Mouse (Mus musculus) intestine, embryonic 14.5 days (tissue): ENCODE measurements at regions not wholly inside any gene's neighbourhood (a gene's known extent, or its start where the extent isn't known, plus 50 kb on each side); places are given as distances from the start of the nearest gene placed in this dataset.

ENCODE experiments used
- ATAC-seq: fragments of 200-750 bp; cut with Nextera tagmentation; replicated peaks from 2 replicates; pipeline ENCODE4 v1.8.0; 2017; ENCODE audit warnings: low read depth, moderate number of reproducible peaks, moderate TSS enrichment, moderate library complexity; ENCODE audit not compliant: low FRiP score, low TSS enrichment
- DNase-seq: peaks from one replicate; pipeline ENCODE4 v3.0.0-alpha.2; 2018; ENCODE audit warnings: low spot score
- H3K27ac ChIP-seq: fragments of 300-500 bp; sonication (generic); 2 replicates; pipeline ENCODE4 v1.5.1; 2014; ENCODE audit warnings: low read depth, mild to moderate bottlenecking, control low read depth
- H3K27me3 ChIP-seq: fragments of 300-500 bp; sonication (generic); replicated peaks from 2 replicates; pipeline ENCODE4 v1.6.1; 2014; ENCODE audit warnings: low read length, control low read depth; ENCODE audit not compliant: control insufficient read depth, insufficient read depth
- H3K36me3 ChIP-seq: fragments of 300-500 bp; sonication (generic); 2 replicates; pipeline ENCODE4 v1.6.1; 2014; ENCODE audit warnings: low read length, control low read depth; ENCODE audit not compliant: control insufficient read depth, insufficient read depth
- H3K4me1 ChIP-seq: fragments of 300-500 bp; sonication (generic); replicated peaks from 2 replicates; pipeline ENCODE4 v1.6.1; 2014; ENCODE audit warnings: low read length, control low read depth, mixed read lengths; ENCODE audit not compliant: control insufficient read depth, insufficient read depth
- H3K4me2 ChIP-seq: fragments of 300-500 bp; sonication (generic); 2 replicates; pipeline ENCODE4 v1.6.1; 2014; ENCODE audit warnings: low read length
- H3K4me3 ChIP-seq: fragments of 300-500 bp; sonication (generic); 2 replicates; pipeline ENCODE4 v1.5.1; 2014; ENCODE audit warnings: low read depth, low read length, control low read depth, mixed read lengths
- H3K9ac ChIP-seq: fragments of 300-500 bp; sonication (generic); 2 replicates; pipeline ENCODE4 v1.6.1; 2014; ENCODE audit warnings: mild to moderate bottlenecking, low read length
- H3K9me3 ChIP-seq: fragments of 300-500 bp; sonication (generic); 2 replicates; pipeline ENCODE4 v1.6.1; 2016; ENCODE audit warnings: low read length, control low read depth; ENCODE audit not compliant: control insufficient read depth
- WGBS: fragments of 180-500 bp; shearing (Covaris S2); extraction: QIAGEN DNeasy Blood & Tissue Kit; methylation state at CpG from one replicate; pipeline ENCODE4 v1.1.7; 2014; 5-methylcytosine and 5-hydroxymethylcytosine counted together

GRCm38 (mm10) chr8:109172701-109173100, 321.1 kb upstream of the Pmfbp1 start:
- no peak overlapping the region for H3K27ac ChIP-seq
- H3K4me1 ChIP-seq = 0 out of 2 replicates have a peak, but pooled peaks cover 4% of the 10 kb centered on the region
- H3K9ac ChIP-seq = no peak overlapping the region
- H3K36me3 ChIP-seq = no peaks in the 10 kb centered on the region
- ATAC-seq = no peak
- 0 out of 2 replicates have a peak, but pooled peaks cover 3% of the 10 kb centered on the region for H3K9me3 ChIP-seq
- no peak overlapping the region for H3K4me3 ChIP-seq
- no peak for DNase-seq
- WGBS = 74% methylated on average over 4 of the region's 4 CpGs
- H3K27me3 ChIP-seq = no peaks in the 10 kb centered on the region
- H3K4me2 ChIP-seq = no peak overlapping the region

- Histone ChIP-seq H3K4me1 (no peaks in the 10 kb centered on the region; the same call in 1 of the 2 replicates), H3K27me3 (no peaks in the 10 kb centered on the region), H3K4me2 (peak overlapping the region; percentile 53), H3K9ac (peak overlapping the region; percentile 35; the same call in 1 of the 2 replicates), H3K27ac (no peak overlapping the region), H3K9me3 (no peaks in the 10 kb centered on the region), H3K4me3 (no peak overlapping the region), H3K36me3 (no peaks in the 10 kb centered on the region)
- DNase-seq = peak; percentile 83
- ATAC-seq = no peak; the same call in 1 of the 2 replicates
- WGBS = 27% methylated on average over 10 of the region's 10 CpGs
Observed at GRCm38 (mm10) chr8:109185558-109186198, 308.1 kb upstream of the Pmfbp1 start.

GRCm38 (mm10) chr8:109187617-109188016, 306.2 kb upstream of the Pmfbp1 start:
- H3K4me1 ChIP-seq = no peaks in the 10 kb centered on the region; the same call in 1 of the 2 replicates
- no peaks in the 10 kb centered on the region for H3K27me3 ChIP-seq
- no peak overlapping the region for H3K9ac ChIP-seq
- no peak for DNase-seq
- 72% methylated on average over 7 of the region's 7 CpGs for WGBS
- H3K4me3 ChIP-seq = no peak overlapping the region
- H3K9me3 ChIP-seq = no peaks in the 10 kb centered on the region
- no peak overlapping the region for H3K4me2 ChIP-seq
- no peak for ATAC-seq
- H3K36me3 ChIP-seq = no peaks in the 10 kb centered on the region
- no peak overlapping the region for H3K27ac ChIP-seq

GRCm38 (mm10) chr8:109214247-109214646, 279.6 kb upstream of the Pmfbp1 start:
- Histone ChIP-seq H3K9me3 (no peaks in the 10 kb centered on the region), H3K27me3 (no peaks in the 10 kb centered on the region), H3K4me1 (no peaks in the 10 kb centered on the region), H3K4me2 (no peak overlapping the region), H3K27ac (no peak overlapping the region), H3K4me3 (no peak overlapping the region), H3K36me3 (no peaks in the 10 kb centered on the region), H3K9ac (no peak overlapping the region)
- DNase-seq = no peak
- 79% methylated on average over 8 of the region's 8 CpGs for WGBS
- no peak for ATAC-seq

- no peak overlapping the region for H3K9ac ChIP-seq
- WGBS = 87% methylated on average over 5 of the region's 5 CpGs
- no peak overlapping the region for H3K4me3 ChIP-seq
- no peak for DNase-seq
- H3K27ac ChIP-seq = no peak overlapping the region
- no peaks in the 10 kb centered on the region for H3K27me3 ChIP-seq
- no peaks in the 10 kb centered on the region for H3K36me3 ChIP-seq
- H3K4me1 ChIP-seq = no peaks in the 10 kb centered on the region
- ATAC-seq = no peak
- no peak overlapping the region for H3K4me2 ChIP-seq
- H3K9me3 ChIP-seq = no peaks in the 10 kb centered on the region
Observed at GRCm38 (mm10) chr8:109216318-109216717, 277.5 kb upstream of the Pmfbp1 start.

DNA sequence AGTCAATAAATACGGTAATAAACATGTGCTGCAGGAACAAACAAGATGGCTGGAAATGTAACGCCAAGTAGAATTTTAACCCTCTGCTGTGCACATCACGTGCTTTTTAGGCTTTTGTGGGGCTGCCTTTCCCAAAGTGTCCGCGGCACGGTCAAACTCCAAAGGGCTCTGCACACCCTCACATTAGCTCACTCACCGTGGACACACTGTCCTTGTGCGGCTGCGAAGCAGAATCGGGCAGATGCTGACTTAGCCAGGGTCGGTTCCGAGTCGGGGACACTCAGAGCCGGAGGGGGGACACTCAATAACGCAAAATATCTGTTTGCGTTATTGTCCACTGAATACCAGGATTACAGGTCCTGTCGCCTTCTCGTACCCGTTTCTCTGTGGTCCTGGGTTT, 276.5 kb upstream of the Pmfbp1 start:
- H3K4me1 ChIP-seq = no peaks in the 10 kb centered on the region
- H3K4me3 ChIP-seq = no peak overlapping the region
- no peak overlapping the region for H3K9ac ChIP-seq
- H3K36me3 ChIP-seq = no peaks in the 10 kb centered on the region
- H3K9me3 ChIP-seq = no peaks in the 10 kb centered on the region
- no peak for ATAC-seq
- no peak overlapping the region for H3K4me2 ChIP-seq
- H3K27me3 ChIP-seq = no peaks in the 10 kb centered on the region
- DNase-seq = no peak
- 93% methylated on average over 19 of the region's 19 CpGs for WGBS
- H3K27ac ChIP-seq = no peak overlapping the region

DNA sequence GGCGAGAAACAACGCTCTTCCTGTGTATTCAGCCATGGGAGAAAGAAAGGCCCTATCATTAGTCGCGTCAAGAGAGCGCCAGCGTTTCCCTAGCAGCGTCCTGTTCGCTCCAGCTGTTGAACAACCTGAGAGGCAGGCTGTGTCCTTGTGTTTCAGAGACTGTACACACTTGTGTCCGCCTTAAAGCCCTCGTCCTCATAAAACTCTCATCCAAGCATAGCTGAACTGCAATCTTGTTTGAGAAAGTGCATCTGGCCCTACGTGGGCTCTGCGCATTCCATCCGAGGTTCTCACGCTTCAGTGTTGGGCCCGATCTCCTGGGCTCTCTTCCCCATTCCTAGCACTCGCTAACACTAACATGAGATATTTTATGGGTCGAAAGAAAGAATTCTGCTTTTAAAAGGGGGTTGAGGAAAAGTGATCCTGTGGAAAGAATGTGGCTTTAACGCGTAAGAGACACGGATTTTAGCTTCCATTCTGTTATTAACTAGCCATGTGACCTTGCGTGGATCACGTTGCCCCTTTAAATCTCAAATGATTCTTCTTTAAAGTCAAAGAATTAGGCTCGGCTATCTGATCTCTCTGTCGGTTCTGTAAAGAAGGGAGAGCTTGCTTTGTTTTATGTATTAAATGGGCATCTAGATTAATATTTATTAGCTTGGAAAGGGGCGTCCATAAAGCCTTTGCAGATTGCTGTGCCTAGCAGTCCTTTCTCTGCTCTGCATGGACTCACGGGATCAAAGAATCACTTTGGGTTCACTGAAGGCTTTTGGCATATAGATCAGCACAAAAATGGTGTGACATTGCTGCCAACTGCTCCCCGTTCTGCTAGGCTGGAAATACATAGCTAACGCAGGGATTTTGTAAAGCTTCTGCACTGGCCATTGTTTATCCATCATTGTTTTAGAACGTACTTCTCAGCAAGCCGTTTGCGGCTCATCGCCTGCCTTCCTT, 261.3 kb upstream of the Pmfbp1 start:
- Histone ChIP-seq H3K9ac (no peak overlapping the region), H3K4me2 (peak overlapping the region; percentile 35), H3K27ac (peak overlapping the region; percentile 78), H3K9me3 (no peaks in the 10 kb centered on the region), H3K4me1 (peaks cover 7% of the 10 kb centered on the region), H3K4me3 (no peak overlapping the region), H3K27me3 (no peaks in the 10 kb centered on the region), H3K36me3 (no peaks in the 10 kb centered on the region)
- DNase-seq = peak; percentile 69
- peak; percentile 78; the same call in 1 of the 2 replicates for ATAC-seq
- 32% methylated on average over 32 of the region's 32 CpGs for WGBS

DNA sequence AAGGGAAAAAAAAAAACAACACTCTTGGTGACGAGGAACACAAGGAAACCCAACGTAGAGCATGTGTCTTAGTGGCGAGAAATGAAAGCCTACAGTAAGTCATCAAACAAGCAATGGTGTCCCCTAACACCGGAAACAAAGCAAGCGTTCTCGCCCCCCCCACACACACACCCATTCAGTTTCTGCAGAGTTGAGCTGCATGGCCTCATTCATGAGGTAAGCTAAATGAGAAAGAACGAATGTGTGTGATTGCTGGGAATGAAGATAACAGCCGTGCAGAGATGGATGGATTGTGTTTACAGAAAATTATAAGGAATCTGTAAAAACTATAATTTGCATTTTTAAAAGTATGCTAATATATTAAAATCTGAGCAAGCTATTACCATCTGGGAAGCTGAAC, 248.3 kb upstream of the Pmfbp1 start:
- no peak for DNase-seq
- Histone ChIP-seq H3K4me3 (no peak overlapping the region), H3K27me3 (no peaks in the 10 kb centered on the region), H3K9me3 (no peaks in the 10 kb centered on the region), H3K36me3 (no peaks in the 10 kb centered on the region), H3K4me2 (no peak overlapping the region), H3K27ac (no peak overlapping the region), H3K4me1 (no peaks in the 10 kb centered on the region), H3K9ac (no peak overlapping the region)
- WGBS = 67% methylated on average over 8 of the region's 8 CpGs
- ATAC-seq = no peak
